Mouse (Mus musculus) lung, embryonic 14.5 days (tissue): ENCODE data around the gene Ldlrad3. TPM values are rescaled to one million over a fixed set of nuclear protein-coding genes. Genes with fewer than 3 reads are reported as not detected.

Experiments
- ATAC-seq: fragments of 200-750 bp; cut with Nextera tagmentation; 2 replicates; pipeline ENCODE4 v1.8.0; 2017; ENCODE audit warnings: mild to moderate bottlenecking, moderate TSS enrichment, moderate library complexity; ENCODE audit not compliant: insufficient read depth
- DNase-seq: peaks from one replicate; pipeline ENCODE4 v3.0.0-alpha.2; 2015
- H3K27ac ChIP-seq: fragments of 300-500 bp; sonication (generic); 2 replicates; pipeline ENCODE4 v1.5.1; 2014; ENCODE audit warnings: low read depth, mild to moderate bottlenecking, moderate library complexity
- H3K27me3 ChIP-seq: fragments of 300-500 bp; sonication (generic); 2 replicates; pipeline ENCODE4 v1.6.1; 2014; ENCODE audit warnings: low read length, control low read depth; ENCODE audit not compliant: insufficient read depth
- H3K36me3 ChIP-seq: fragments of 300-500 bp; sonication (generic); 2 replicates; pipeline ENCODE4 v1.6.1; 2014; ENCODE audit warnings: control low read depth; ENCODE audit not compliant: insufficient read depth
- H3K4me1 ChIP-seq: fragments of 300-500 bp; sonication (generic); 2 replicates; pipeline ENCODE4 v1.6.1; 2014; ENCODE audit warnings: antibody characterized with exemption, control low read depth; ENCODE audit not compliant: insufficient read depth
- H3K4me2 ChIP-seq: fragments of 300-500 bp; sonication (generic); 2 replicates; pipeline ENCODE4 v1.6.1; 2014; ENCODE audit warnings: mild to moderate bottlenecking
- H3K4me3 ChIP-seq: fragments of 300-500 bp; sonication (generic); 2 replicates; pipeline ENCODE4 v1.5.1; 2014; ENCODE audit warnings: low read depth, low read length
- H3K9ac ChIP-seq: fragments of 300-500 bp; sonication (generic); 2 replicates; pipeline ENCODE4 v1.6.1; 2014
- H3K9me3 ChIP-seq: fragments of 300-500 bp; sonication (generic); 2 replicates; pipeline ENCODE4 v1.6.1; 2016; ENCODE audit warnings: low read depth, low read length, control low read depth
- CTCF ChIP-seq: IDR thresholded peaks from 2 replicates; pipeline ENCODE4 v1.5.1; 2016; ENCODE audit warnings: antibody characterized with exemption, low read depth
- WGBS: fragments of 180-500 bp; shearing (Covaris S2); extraction: QIAGEN DNeasy Blood & Tissue Kit; methylation state at CpG from one replicate; pipeline ENCODE4 v1.1.7; 2014; 5-methylcytosine and 5-hydroxymethylcytosine counted together
- polyA plus RNA-seq: library from polyadenylated mRNA; unstranded; fragments of >200 nt; fragmentation: Nextera tagmentation; extraction: Ambion mirVana; gene quantifications from 2 replicates; pipeline ENCODE4 v1.2.1, GENCODE M21; 2014

Ldlrad3 gene
- polyA plus RNA-seq, 1 experiment from 2014 or later, result 60.4 TPM

- WGBS, result 84% methylated on average over 1 of the region's 1 CpGs
Observed at GRCm38 (mm10) chr2:102144311-102144710, 41.9 kb downstream of the Ldlrad3 start.

GRCm38 (mm10) chr2:102142654-102143271 lies 43.4 kb downstream of the Ldlrad3 start:
- 69% methylated on average over 14 of the region's 14 CpGs for WGBS
- peaks cover 4% of the 10 kb centered on the region; the same call in 1 of the 2 replicates for H3K4me1 ChIP-seq
- no peak for ATAC-seq
- no peaks in the 10 kb centered on the region for H3K27me3 ChIP-seq
- no peaks in the 10 kb centered on the region for H3K36me3 ChIP-seq
- DNase-seq, result no peak
- H3K27ac ChIP-seq, result no peak overlapping the region
- H3K9ac ChIP-seq, result no peak overlapping the region
- H3K4me2 ChIP-seq, result no peak overlapping the region
- no peak overlapping the region for H3K4me3 ChIP-seq
- no peak for TF ChIP-seq CTCF
- H3K9me3 ChIP-seq, result no peaks in the 10 kb centered on the region

More at GRCm38 (mm10) chr2:102144311-102144710, 41.9 kb downstream of the Ldlrad3 start:
- Histone ChIP-seq H3K4me2 (no peak overlapping the region), H3K27ac (no peak overlapping the region), H3K4me3 (no peak overlapping the region), H3K9me3 (no peaks in the 10 kb centered on the region), H3K27me3 (no peaks in the 10 kb centered on the region), H3K36me3 (no peaks in the 10 kb centered on the region), H3K9ac (no peak overlapping the region), H3K4me1 (no peaks in the 10 kb centered on the region)
- TF ChIP-seq CTCF, result no peak
- ATAC-seq (no peak), DNase-seq (no peak)

GRCm38 (mm10) chr2:102142197-102142623 lies 44.0 kb downstream of the Ldlrad3 start:
- H3K4me3 ChIP-seq, result no peak overlapping the region
- no peak overlapping the region for H3K27ac ChIP-seq
- no peak for TF ChIP-seq CTCF
- DNase-seq, result peak; percentile 60
- peaks cover 4% of the 10 kb centered on the region for H3K4me1 ChIP-seq
- no peak overlapping the region for H3K9ac ChIP-seq
- H3K4me2 ChIP-seq, result no peak overlapping the region
- 41% methylated on average over 4 of the region's 4 CpGs for WGBS
- no peaks in the 10 kb centered on the region for H3K27me3 ChIP-seq
- peak; percentile 34; the same call in 1 of the 2 replicates for ATAC-seq
- no peaks in the 10 kb centered on the region for H3K36me3 ChIP-seq
- no peaks in the 10 kb centered on the region for H3K9me3 ChIP-seq

- Histone ChIP-seq H3K9me3 (no peaks in the 10 kb centered on the region), H3K27ac (no peak overlapping the region), H3K36me3 (no peaks in the 10 kb centered on the region), H3K4me1 (peaks cover 4% of the 10 kb centered on the region), H3K27me3 (no peaks in the 10 kb centered on the region), H3K9ac (no peak overlapping the region), H3K4me2 (no peak overlapping the region), H3K4me3 (no peak overlapping the region)
- DNase-seq, result no peak
- ATAC-seq, result no peak
- TF ChIP-seq CTCF, result no peak
- WGBS, result 84% methylated on average over 2 of the region's 2 CpGs
Observed at GRCm38 (mm10) chr2:102141199-102141598, 45.0 kb downstream of the Ldlrad3 start.

- ATAC-seq (no peak), DNase-seq (no peak)
- no peak overlapping the region for H3K27ac ChIP-seq
- H3K4me2 ChIP-seq, result no peak overlapping the region
- H3K36me3 ChIP-seq, result no peaks in the 10 kb centered on the region
- H3K9me3 ChIP-seq, result no peaks in the 10 kb centered on the region
- H3K4me1 ChIP-seq, result peaks cover 23% of the 10 kb centered on the region
- no peaks in the 10 kb centered on the region for H3K27me3 ChIP-seq
- no peak for TF ChIP-seq CTCF
- H3K9ac ChIP-seq, result no peak overlapping the region
- 45% methylated on average over 6 of the region's 6 CpGs for WGBS
- H3K4me3 ChIP-seq, result no peak overlapping the region
Observed at GRCm38 (mm10) chr2:102137922-102138321, 48.3 kb downstream of the Ldlrad3 start.

GRCm38 (mm10) chr2:102136184-102136583 lies 50.0 kb downstream of the Ldlrad3 start:
- Histone ChIP-seq H3K4me3 (no peak overlapping the region), H3K27me3 (no peaks in the 10 kb centered on the region), H3K4me2 (no peak overlapping the region), H3K27ac (no peak overlapping the region), H3K9ac (no peak overlapping the region), H3K4me1 (peaks cover 34% of the 10 kb centered on the region), H3K9me3 (no peaks in the 10 kb centered on the region), H3K36me3 (no peaks in the 10 kb centered on the region)
- no peak for TF ChIP-seq CTCF
- ATAC-seq (no peak), DNase-seq (no peak)
- WGBS, result 79% methylated on average over 3 of the region's 3 CpGs

- DNase-seq, result peak; percentile 62
- H3K9me3 ChIP-seq, result no peaks in the 10 kb centered on the region
- H3K27me3 ChIP-seq, result no peaks in the 10 kb centered on the region
- H3K27ac ChIP-seq, result no peak overlapping the region
- H3K4me2 ChIP-seq, result no peak overlapping the region
- H3K4me1 ChIP-seq, result peaks cover 47% of the 10 kb centered on the region
- no peak overlapping the region for H3K9ac ChIP-seq
- H3K4me3 ChIP-seq, result no peak overlapping the region
- no peak for TF ChIP-seq CTCF
- no peak for ATAC-seq
- H3K36me3 ChIP-seq, result no peaks in the 10 kb centered on the region
- 52% methylated on average over 9 of the region's 9 CpGs for WGBS
Observed at GRCm38 (mm10) chr2:102134510-102135262, 51.5 kb downstream of the Ldlrad3 start.
